Mouse (Mus musculus): ENCODE measurements at regions not wholly inside any gene's neighbourhood (a gene's known extent, or its start where the extent isn't known, plus 50 kb on each side); places are given as distances from the start of the nearest gene placed in this dataset.

- in situ Hi-C loops (cut with MboI, MseI) = no loop called here
These were observed 383.2 kb upstream of the Chrm2 start for GRCm38 (mm10) chr6:36004701-36005100.

- in situ Hi-C loops (cut with MboI, MseI) = no loop called here
These were observed 385.8 kb upstream of the Chrm2 start for GRCm38 (mm10) chr6:36002090-36002489.

- in situ Hi-C loops (cut with MboI, MseI) = no loop called here
These were observed 399.0 kb upstream of the Chrm2 start for GRCm38 (mm10) chr6:35988891-35989290.

GRCm38 (mm10) chr6:35940071-35940470 lies 400.4 kb upstream of the Mtpn start:
- in situ Hi-C loops (cut with MboI, MseI) = no loop called here

- in situ Hi-C loops (cut with MboI, MseI) = no loop called here
These were observed 384.5 kb upstream of the Mtpn start for GRCm38 (mm10) chr6:35924189-35924588.

- in situ Hi-C loops (cut with MboI, MseI) = no loop called here
These were observed 358.3 kb upstream of the Mtpn start for GRCm38 (mm10) chr6:35897990-35898389.

GRCm38 (mm10) chr6:35895692-35896091 lies 356.0 kb upstream of the Mtpn start:
- in situ Hi-C loops (cut with MboI, MseI) = no loop called here

- in situ Hi-C loops (cut with MboI, MseI) = loop anchor here (10.0 kb wide), 1 partner anchor 1780 kb away; no protein-coding TSS in a partner anchor
These were observed 335.0 kb upstream of the Mtpn start for GRCm38 (mm10) chr6:35874671-35875070.

GRCm38 (mm10) chr6:35871388-35871787 lies 331.7 kb upstream of the Mtpn start:
- in situ Hi-C loops (cut with MboI, MseI) = loop anchor here (10.0 kb wide), 1 partner anchor 1783 kb away; no protein-coding TSS in a partner anchor

- in situ Hi-C loops (cut with MboI, MseI) = no loop called here
These were observed 324.5 kb upstream of the Mtpn start for GRCm38 (mm10) chr6:35864218-35864617.

- in situ Hi-C loops (cut with MboI, MseI) = no loop called here
These were observed 314.3 kb upstream of the Mtpn start for GRCm38 (mm10) chr6:35853993-35854392.

- in situ Hi-C loops (cut with MboI, MseI) = no loop called here
These were observed 277.0 kb upstream of the Mtpn start for GRCm38 (mm10) chr6:35816657-35817056.

- in situ Hi-C loops (cut with MboI, MseI) = no loop called here
These were observed 274.8 kb upstream of the Mtpn start for GRCm38 (mm10) chr6:35814476-35814875.

GRCm38 (mm10) chr6:35805738-35806137 lies 266.1 kb upstream of the Mtpn start:
- in situ Hi-C loops (cut with MboI, MseI) = no loop called here

GRCm38 (mm10) chr6:35804041-35804440 lies 264.4 kb upstream of the Mtpn start:
- in situ Hi-C loops (cut with MboI, MseI) = no loop called here

GRCm38 (mm10) chr6:35779706-35780105 lies 240.0 kb upstream of the Mtpn start:
- in situ Hi-C loops (cut with MboI, MseI) = no loop called here

- in situ Hi-C loops (cut with MboI, MseI) = no loop called here
These were observed 231.2 kb upstream of the Mtpn start for GRCm38 (mm10) chr6:35770907-35771306.

GRCm38 (mm10) chr6:35759606-35760246 lies 220.0 kb upstream of the Mtpn start:
- in situ Hi-C loops (cut with MboI, MseI) = no loop called here

- in situ Hi-C loops (cut with MboI, MseI) = no loop called here
These were observed 206.3 kb upstream of the Mtpn start for GRCm38 (mm10) chr6:35746034-35746433.

GRCm38 (mm10) chr6:35705587-35705986 lies 165.9 kb upstream of the Mtpn start:
- in situ Hi-C loops (cut with MboI, MseI) = no loop called here

- in situ Hi-C loops (cut with MboI, MseI) = no loop called here
These were observed 127.4 kb upstream of the Mtpn start for GRCm38 (mm10) chr6:35667062-35667461.

- in situ Hi-C loops (cut with MboI, MseI) = no loop called here
These were observed 111.7 kb upstream of the Mtpn start for GRCm38 (mm10) chr6:35651401-35651800.

- in situ Hi-C loops (cut with MboI, MseI) = no loop called here
These were observed 105.5 kb upstream of the Mtpn start for GRCm38 (mm10) chr6:35645210-35645609.

- in situ Hi-C loops (cut with MboI, MseI) = no loop called here
These were observed 101.0 kb upstream of the Mtpn start for GRCm38 (mm10) chr6:35640672-35641071.
